Mouse (Mus musculus) intestine, embryonic 14.5 days (tissue): ENCODE data around the gene Pigp. TPM values are rescaled to one million over a fixed set of nuclear protein-coding genes. Genes with fewer than 3 reads are reported as not detected.

Experiments
- ATAC-seq: fragments of 200-750 bp; cut with Nextera tagmentation; replicated peaks from 2 replicates; pipeline ENCODE4 v1.8.0; 2017; ENCODE audit warnings: low read depth, moderate number of reproducible peaks, moderate TSS enrichment, moderate library complexity; ENCODE audit not compliant: low FRiP score, low TSS enrichment
- DNase-seq: peaks from one replicate; pipeline ENCODE4 v3.0.0-alpha.2; 2018; ENCODE audit warnings: low spot score
- H3K27ac ChIP-seq: fragments of 300-500 bp; sonication (generic); 2 replicates; pipeline ENCODE4 v1.5.1; 2014; ENCODE audit warnings: low read depth, mild to moderate bottlenecking, control low read depth
- H3K27me3 ChIP-seq: fragments of 300-500 bp; sonication (generic); replicated peaks from 2 replicates; pipeline ENCODE4 v1.6.1; 2014; ENCODE audit warnings: low read length, control low read depth; ENCODE audit not compliant: control insufficient read depth, insufficient read depth
- H3K36me3 ChIP-seq: fragments of 300-500 bp; sonication (generic); 2 replicates; pipeline ENCODE4 v1.6.1; 2014; ENCODE audit warnings: low read length, control low read depth; ENCODE audit not compliant: control insufficient read depth, insufficient read depth
- H3K4me1 ChIP-seq: fragments of 300-500 bp; sonication (generic); replicated peaks from 2 replicates; pipeline ENCODE4 v1.6.1; 2014; ENCODE audit warnings: low read length, control low read depth, mixed read lengths; ENCODE audit not compliant: control insufficient read depth, insufficient read depth
- H3K4me2 ChIP-seq: fragments of 300-500 bp; sonication (generic); 2 replicates; pipeline ENCODE4 v1.6.1; 2014; ENCODE audit warnings: low read length
- H3K4me3 ChIP-seq: fragments of 300-500 bp; sonication (generic); 2 replicates; pipeline ENCODE4 v1.5.1; 2014; ENCODE audit warnings: low read depth, low read length, control low read depth, mixed read lengths
- H3K9ac ChIP-seq: fragments of 300-500 bp; sonication (generic); 2 replicates; pipeline ENCODE4 v1.6.1; 2014; ENCODE audit warnings: mild to moderate bottlenecking, low read length
- H3K9me3 ChIP-seq: fragments of 300-500 bp; sonication (generic); 2 replicates; pipeline ENCODE4 v1.6.1; 2016; ENCODE audit warnings: low read length, control low read depth; ENCODE audit not compliant: control insufficient read depth
- WGBS: fragments of 180-500 bp; shearing (Covaris S2); extraction: QIAGEN DNeasy Blood & Tissue Kit; methylation state at CpG from one replicate; pipeline ENCODE4 v1.1.7; 2014; 5-methylcytosine and 5-hydroxymethylcytosine counted together
- polyA plus RNA-seq: library from polyadenylated mRNA; unstranded; fragments of >200 nt; fragmentation: Nextera tagmentation; extraction: Ambion mirVana; gene quantifications from 2 replicates; pipeline ENCODE4 v1.2.1, GENCODE M21; 2014

Gene Pigp
- polyA plus RNA-seq, 1 experiment from 2014 or later: 92.5 TPM

DNA sequence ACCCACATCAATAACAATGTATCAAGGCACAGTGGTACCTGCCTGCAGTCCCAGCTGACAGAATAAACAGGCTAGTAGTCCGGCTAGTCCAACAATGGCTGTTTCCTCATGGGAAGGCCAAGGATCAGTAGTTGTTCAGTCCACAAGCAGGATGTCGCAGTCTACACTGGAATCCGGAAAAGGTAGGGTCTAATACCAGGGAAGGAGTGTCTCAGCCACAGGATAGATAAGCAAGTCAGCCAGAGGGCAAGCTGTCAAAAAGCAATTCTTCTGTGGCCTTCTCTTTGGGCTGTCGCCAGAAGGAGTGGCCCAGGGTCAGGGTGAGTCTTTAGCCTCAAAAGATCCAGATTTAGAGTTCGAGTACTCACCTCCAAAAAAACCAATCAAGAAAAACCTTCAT, 53.9 kb downstream of the Pigp start:
- DNase-seq: no peak
- H3K9ac ChIP-seq: no peak overlapping the region
- H3K4me1 ChIP-seq: peaks cover 6% of the 10 kb centered on the region; the same call in 1 of the 2 replicates
- 76% methylated on average over 5 of the region's 5 CpGs for WGBS
- H3K27ac ChIP-seq: no peak overlapping the region
- no peak overlapping the region for H3K4me3 ChIP-seq
- H3K4me2 ChIP-seq: no peak overlapping the region
- no peaks in the 10 kb centered on the region for H3K36me3 ChIP-seq
- no peaks in the 10 kb centered on the region for H3K27me3 ChIP-seq
- no peak for ATAC-seq
- H3K9me3 ChIP-seq: no peaks in the 10 kb centered on the region

- no peak overlapping the region for H3K4me2 ChIP-seq
Measured at GRCm38 (mm10) chr16:94315215-94315614, 56.4 kb downstream of the Pigp start.

GRCm38 (mm10) chr16:94314626-94315025, 57.0 kb downstream of the Pigp start:
- DNase-seq: no peak
- ATAC-seq: no peak
- no peak overlapping the region for H3K4me3 ChIP-seq
- no peaks in the 10 kb centered on the region for H3K27me3 ChIP-seq
- H3K9me3 ChIP-seq: no peaks in the 10 kb centered on the region
- H3K9ac ChIP-seq: no peak overlapping the region
- 88% methylated on average over 5 of the region's 5 CpGs for WGBS
- peaks cover 9% of the 10 kb centered on the region; the same call in 1 of the 2 replicates for H3K4me1 ChIP-seq
- no peak overlapping the region for H3K4me2 ChIP-seq
- H3K27ac ChIP-seq: no peak overlapping the region
- no peaks in the 10 kb centered on the region for H3K36me3 ChIP-seq

More at GRCm38 (mm10) chr16:94315215-94315614, 56.4 kb downstream of the Pigp start:
- no peak overlapping the region for H3K4me3 ChIP-seq
- peaks cover 9% of the 10 kb centered on the region; the same call in 1 of the 2 replicates for H3K4me1 ChIP-seq
- ATAC-seq (no peak), DNase-seq (no peak)
- H3K27ac ChIP-seq: no peak overlapping the region
- H3K9me3 ChIP-seq: no peaks in the 10 kb centered on the region
- 38% methylated on average over 1 of the region's 1 CpGs for WGBS
- H3K36me3 ChIP-seq: no peaks in the 10 kb centered on the region
- H3K27me3 ChIP-seq: no peaks in the 10 kb centered on the region
- H3K9ac ChIP-seq: no peak overlapping the region

DNA sequence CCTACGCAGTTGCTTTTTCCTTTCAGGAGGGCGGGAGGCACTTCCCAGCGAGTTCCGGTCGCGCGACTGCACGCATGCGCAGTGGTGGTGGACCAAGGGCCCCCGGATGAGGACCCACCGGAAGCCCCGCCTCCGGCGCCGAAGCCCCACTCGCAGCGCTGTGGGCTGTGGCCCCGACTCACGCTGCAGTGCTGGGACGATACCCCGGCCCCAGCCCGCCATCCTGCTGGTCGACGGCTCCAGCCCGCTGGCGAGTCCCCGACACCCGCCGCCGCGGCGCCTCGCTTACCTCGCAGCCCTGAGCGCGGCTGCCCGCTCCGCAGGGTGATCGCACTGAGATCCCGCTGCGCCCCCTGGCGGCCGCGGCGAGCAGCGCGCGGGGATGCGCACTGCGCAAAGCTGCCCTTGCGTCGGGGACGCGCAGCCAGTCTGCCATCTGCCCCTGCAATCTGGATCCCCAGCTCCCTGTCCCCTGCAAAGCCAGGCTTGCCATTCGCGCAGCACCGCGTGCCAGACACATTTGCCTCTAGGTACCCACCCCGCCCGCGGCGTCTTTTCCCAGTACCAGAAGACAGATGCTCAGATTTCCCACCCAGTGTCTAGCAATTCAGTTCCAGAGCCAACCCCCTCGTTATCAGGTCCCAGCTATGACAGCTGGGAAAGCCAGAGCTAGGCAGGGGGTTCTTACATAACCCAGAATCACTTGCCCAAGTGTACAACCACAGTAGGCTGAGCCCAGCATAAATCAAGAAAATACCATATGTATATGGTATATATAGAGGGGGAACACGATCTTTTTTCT, 58.2 kb downstream of the Pigp start, which contains the start of gene Hlcs:
TSS of gene Hlcs (minus strand) at position 343 of the 802 bp plus-strand sequence.
- Histone ChIP-seq H3K9me3 (no peaks in the 10 kb centered on the region), H3K4me1 (peaks cover 9% of the 10 kb centered on the region; the same call in 1 of the 2 replicates), H3K4me2 (peak within 1 kb of the TSS; percentile 94), H3K4me3 (peak within 1 kb of the TSS; percentile 68), H3K36me3 (no peaks in the 10 kb centered on the region), H3K27ac (peak within 1 kb of the TSS; percentile 98), H3K9ac (peak within 1 kb of the TSS; percentile 83), H3K27me3 (no peaks in the 10 kb centered on the region)
- peak; percentile 94 for ATAC-seq
- WGBS: 1% methylated on average over 64 of the region's 64 CpGs
- peak; percentile 98 for DNase-seq

DNA sequence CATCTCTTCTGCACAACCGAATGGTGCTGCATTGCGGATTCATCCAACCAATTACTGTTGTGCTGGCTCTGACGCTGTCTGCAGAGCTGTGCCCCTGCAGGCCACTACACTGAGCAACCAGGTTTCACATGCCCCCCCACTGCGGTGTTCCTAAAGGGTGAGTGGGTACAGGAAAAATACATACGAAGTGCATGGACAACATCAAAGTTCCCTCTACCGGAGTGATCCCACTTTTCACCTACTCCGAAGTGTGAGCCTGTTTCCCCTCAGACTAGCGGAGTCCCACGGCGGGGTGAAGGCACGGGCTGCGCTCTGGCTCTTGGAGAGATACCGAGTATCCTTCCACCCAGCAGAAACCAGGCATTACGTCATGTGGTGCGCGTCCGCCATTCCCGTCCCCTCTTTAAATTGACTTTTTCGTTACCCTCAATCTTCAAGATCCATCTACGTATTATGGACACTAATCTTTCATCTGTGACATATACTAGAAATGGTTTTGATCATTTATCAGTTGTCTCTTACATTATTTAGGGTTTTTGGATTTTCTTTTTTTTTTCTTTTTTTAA, 58.9 kb downstream of the Pigp start:
- H3K4me3 ChIP-seq: peak overlapping the region; percentile 68
- WGBS: 0% methylated on average over 20 of the region's 20 CpGs
- peaks cover 9% of the 10 kb centered on the region; the same call in 1 of the 2 replicates for H3K4me1 ChIP-seq
- no peaks in the 10 kb centered on the region for H3K36me3 ChIP-seq
- peak overlapping the region; percentile 98 for H3K27ac ChIP-seq
- no peaks in the 10 kb centered on the region for H3K9me3 ChIP-seq
- ATAC-seq (peak; percentile 89), DNase-seq (peak; percentile 97)
- peak overlapping the region; percentile 83 for H3K9ac ChIP-seq
- H3K4me2 ChIP-seq: peak overlapping the region; percentile 94
- no peaks in the 10 kb centered on the region for H3K27me3 ChIP-seq

DNA sequence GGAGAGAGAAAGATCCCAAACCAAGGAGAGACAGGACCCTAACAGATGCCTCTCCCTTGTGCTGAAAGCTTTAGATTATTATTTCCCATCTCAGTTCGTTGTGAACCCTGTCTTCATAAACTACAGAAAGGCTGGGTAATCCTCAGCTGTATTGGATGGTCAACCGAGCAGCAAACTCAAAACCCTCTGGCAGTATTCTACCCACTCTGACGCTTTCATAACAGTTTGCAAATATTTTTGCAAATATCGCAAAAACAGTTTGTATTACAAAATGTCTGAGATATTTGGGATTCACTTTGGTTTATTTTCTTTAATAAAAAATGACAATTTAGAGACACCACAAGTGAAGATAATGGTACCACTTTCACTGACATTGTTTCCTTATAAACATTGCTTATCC, 59.7 kb downstream of the Pigp start:
- H3K27ac ChIP-seq: peak overlapping the region; percentile 98
- 76% methylated on average over 4 of the region's 4 CpGs for WGBS
- H3K36me3 ChIP-seq: no peaks in the 10 kb centered on the region
- ATAC-seq: no peak
- H3K27me3 ChIP-seq: no peaks in the 10 kb centered on the region
- H3K4me3 ChIP-seq: peak overlapping the region; percentile 68; the same call in 1 of the 2 replicates
- no peaks in the 10 kb centered on the region for H3K9me3 ChIP-seq
- peak overlapping the region; percentile 94 for H3K4me2 ChIP-seq
- no peak for DNase-seq
- peak overlapping the region; percentile 83; the same call in 1 of the 2 replicates for H3K9ac ChIP-seq
- H3K4me1 ChIP-seq: peaks cover 9% of the 10 kb centered on the region; the same call in 1 of the 2 replicates

GRCm38 (mm10) chr16:94311416-94311815, 60.2 kb downstream of the Pigp start:
- no peak for DNase-seq
- no peak overlapping the region for H3K4me3 ChIP-seq
- no peak overlapping the region for H3K9ac ChIP-seq
- H3K27ac ChIP-seq: no peak overlapping the region
- peaks cover 9% of the 10 kb centered on the region; the same call in 1 of the 2 replicates for H3K4me1 ChIP-seq
- H3K36me3 ChIP-seq: no peaks in the 10 kb centered on the region
- no peak for ATAC-seq
- no peak overlapping the region; the same call in 1 of the 2 replicates for H3K4me2 ChIP-seq
- no peaks in the 10 kb centered on the region for H3K27me3 ChIP-seq
- WGBS: 69% methylated on average over 1 of the region's 1 CpGs
- no peaks in the 10 kb centered on the region for H3K9me3 ChIP-seq

DNA sequence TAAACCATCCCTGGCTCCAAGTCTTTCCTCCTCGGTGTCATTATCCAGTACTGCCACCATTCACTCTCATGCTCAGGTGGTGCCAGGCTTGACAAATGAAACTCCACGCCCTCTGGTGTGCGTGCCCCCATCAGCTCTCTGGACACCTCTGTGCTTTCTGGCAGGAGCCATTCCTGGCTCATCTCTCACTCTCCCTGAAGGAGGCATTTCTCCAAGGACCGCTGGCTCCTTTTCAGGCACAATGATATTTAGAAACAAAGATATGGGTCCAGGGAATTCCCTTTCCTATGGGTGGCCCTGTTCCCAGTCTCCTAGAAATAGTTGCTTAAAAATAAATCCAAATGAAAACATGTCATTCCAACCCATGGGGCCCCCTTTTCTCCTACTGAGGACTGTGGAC, 62.6 kb downstream of the Pigp start:
- Histone ChIP-seq H3K4me3 (no peak overlapping the region), H3K9me3 (no peaks in the 10 kb centered on the region), H3K9ac (no peak overlapping the region), H3K4me2 (no peak overlapping the region), H3K27me3 (no peaks in the 10 kb centered on the region), H3K36me3 (no peaks in the 10 kb centered on the region), H3K4me1 (peaks cover 8% of the 10 kb centered on the region; the same call in 1 of the 2 replicates), H3K27ac (no peak overlapping the region)
- 91% methylated on average over 4 of the region's 4 CpGs for WGBS
- ATAC-seq (no peak), DNase-seq (no peak)
